8 mouse cellular contexts compared by ENCODE assay signal in the genomic region with DNA sequence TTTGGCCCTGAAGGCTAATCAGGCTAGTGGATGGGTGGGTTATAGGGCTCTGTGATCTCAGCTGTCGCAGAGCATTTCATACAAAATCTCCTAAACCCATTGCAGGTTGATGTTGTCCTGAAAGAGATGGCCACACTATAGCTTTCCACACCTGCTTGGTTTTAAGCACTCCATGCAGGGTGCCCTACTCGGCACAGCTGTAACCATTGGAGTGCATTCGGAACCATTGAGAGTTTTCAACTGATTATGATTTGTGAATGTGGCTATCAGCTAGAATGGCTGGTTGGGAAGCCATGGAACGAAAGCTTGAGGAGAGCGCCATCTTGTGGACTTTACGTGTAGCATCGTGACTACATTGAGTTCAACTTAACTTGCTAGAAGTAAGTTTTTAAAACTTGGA.
DNase-seq lines count a peak whose midpoint lies in the region; ATAC-seq lines count a peak whose summit lies in the region.

No protein-coding gene starts in this region.

- H3K4me1 ChIP-seq in intestine, embryonic 14.5 days (replicated peaks; ENCODE audit: control insufficient read depth, insufficient read depth, low read length): no peaks in the 10 kb centered on the region
- H3K4me1 ChIP-seq in intestine, embryonic 15.5 days (replicated peaks): no peaks in the 10 kb centered on the region

- ATAC-seq in intestine, embryonic 14.5 days (replicated peaks; ENCODE audit: low FRiP score, low TSS enrichment, low read depth): 0 out of 2 replicates have a peak, but pooled peaks have one; percentile 12
- no peak for ATAC-seq in intestine, embryonic 15.5 days
- ATAC-seq in monocyte, adult 5-6 weeks (replicated peaks; ENCODE audit: insufficient number of reproducible peaks, low FRiP score, low TSS enrichment, poor library complexity, severe bottlenecking): peak; percentile 64; the same call in 1 of the 2 replicates

- H3K27ac ChIP-seq in intestine, embryonic 14.5 days (ENCODE audit: low read depth): no peak overlapping the region
- no peak overlapping the region for H3K27ac ChIP-seq in intestine, embryonic 15.5 days

- H3K9me3 ChIP-seq in intestine, embryonic 14.5 days (ENCODE audit: control insufficient read depth, low read length): no peaks in the 10 kb centered on the region
- H3K9me3 ChIP-seq in intestine, embryonic 15.5 days: no peaks in the 10 kb centered on the region

- no peak overlapping the region for H3K4me2 ChIP-seq in intestine, embryonic 14.5 days (ENCODE audit: low read length)
- H3K4me2 ChIP-seq in intestine, embryonic 15.5 days (replicated peaks): no peak overlapping the region

- H3K27me3 ChIP-seq in intestine, embryonic 14.5 days (replicated peaks; ENCODE audit: control insufficient read depth, insufficient read depth, low read length): peaks cover 4% of the 10 kb centered on the region; the same call in 1 of the 2 replicates
- 0 out of 2 replicates have a peak, but pooled peaks cover 1% of the 10 kb centered on the region for H3K27me3 ChIP-seq in intestine, embryonic 15.5 days (replicated peaks)

- no peaks in the 10 kb centered on the region for H3K36me3 ChIP-seq in intestine, embryonic 14.5 days (ENCODE audit: control insufficient read depth, insufficient read depth, low read length)
- H3K36me3 ChIP-seq in intestine, embryonic 15.5 days: no peaks in the 10 kb centered on the region

- H3K4me3 ChIP-seq in intestine, embryonic 14.5 days (ENCODE audit: low read depth, low read length): no peak overlapping the region
- H3K4me3 ChIP-seq in intestine, embryonic 15.5 days (replicated peaks): no peak overlapping the region

- H3K9ac ChIP-seq in intestine, embryonic 14.5 days (ENCODE audit: low read length): no peak overlapping the region
- no peak overlapping the region for H3K9ac ChIP-seq in intestine, embryonic 15.5 days

- DNase-seq in intestine, embryonic 14.5 days (ENCODE audit: low spot score): peak; percentile 68
- DNase-seq in ES-CJ7 (ENCODE audit: low read depth, low spot score): peak; percentile 67
- peak; percentile 5 for DNase-seq in cerebellum, adult 11-12 months
- DNase-seq in frontal cortex, postnatal 14 days (ENCODE audit: low spot score in 2 of 2): peak; percentile 18 to 52
- peak; percentile 17 for DNase-seq in layer of hippocampus, postnatal 36 days
- peak; percentile 26 to 49 for DNase-seq in thymus, postnatal 10 days (ENCODE audit: low spot score in 2 of 2)

- 15% methylated on average over 7 of the region's 7 CpGs for WGBS in intestine, embryonic 14.5 days
- WGBS in intestine, embryonic 15.5 days: 15% methylated on average over 7 of the region's 7 CpGs

Comparison
In these comparisons a context has a peak if more than half of its experiments do, and no peak if none do; other contexts are left out.
1. DNase-seq: peak in every context shown above with its lines; median percentile 68 in intestine, embryonic 14.5 days; 67 in ES-CJ7; 38 in thymus, postnatal 10 days; 35 in frontal cortex, postnatal 14 days; 17 in layer of hippocampus, postnatal 36 days; 5 in cerebellum, adult 11-12 months.